Mouse (Mus musculus) adrenal gland, adult 18-20 months (tissue): Measurements from ENCODE around the gene Cdon. TPM values are rescaled to one million over a fixed set of nuclear protein-coding genes. Genes with fewer than 3 reads are reported as not detected.

Experiments used
- DNase-seq, 2 experiments: peaks; one replicate each; pipeline ENCODE4 v3.0.0; 2021 to 2022; ENCODE audit warnings: low spot score in 2 of 2
- total RNA-seq, 2 experiments: library from RNA; stranded (reverse); gene quantifications; 1 replicate in 1 of 2; 2 replicates in 1 of 2; pipeline ENCODE4 v1.2.3; 2021

Cdon gene
- total RNA-seq, 2 experiments from 2014 or later = 7.7 to 12.2 TPM

- DNase-seq = no peak
These were observed 114.9 kb downstream of the Cdon start for GRCm38 (mm10) chr9:35535876-35536275.

GRCm38 (mm10) chr9:35539001-35539750 lies 118.2 kb downstream of the Cdon start:
- DNase-seq = no peak

- DNase-seq = no peak
These were observed 120.1 kb downstream of the Cdon start for GRCm38 (mm10) chr9:35541024-35541423.

GRCm38 (mm10) chr9:35541488-35541887 lies 120.6 kb downstream of the Cdon start:
- peak; percentile 52 to 79 for DNase-seq

GRCm38 (mm10) chr9:35541941-35542340 lies 121.0 kb downstream of the Cdon start:
- DNase-seq = no peak

GRCm38 (mm10) chr9:35543099-35543860 lies 122.4 kb downstream of the Cdon start:
- no peak for DNase-seq

- no peak for DNase-seq
These were observed 123.7 kb downstream of the Cdon start for GRCm38 (mm10) chr9:35544666-35545065.

- no peak for DNase-seq
These were observed 124.8 kb downstream of the Cdon start for GRCm38 (mm10) chr9:35545704-35546103.

GRCm38 (mm10) chr9:35546745-35547144 lies 125.8 kb downstream of the Cdon start:
- no peak for DNase-seq

GRCm38 (mm10) chr9:35548455-35548854 lies 127.5 kb downstream of the Cdon start:
- DNase-seq = no peak

GRCm38 (mm10) chr9:35556494-35557102 lies 135.7 kb downstream of the Cdon start:
- DNase-seq = no peak

Other genes with a start within 250 kb of the Cdon start
- gene Dcps, start 245.1 kb upstream of the Cdon start, total RNA-seq = 10 to 100 TPM; 19.4 to 20.6 TPM
- 100 to 1,000 TPM; 143 to 160 TPM for gene Srpr, start 221.0 kb upstream of the Cdon start, total RNA-seq
- gene Tirap, start 220.8 kb upstream of the Cdon start, total RNA-seq = 1 to 10 TPM; 4.5 to 5.1 TPM
- 10 to 100 TPM; 51.2 to 70.5 TPM for gene Foxred1, start 210.1 kb upstream of the Cdon start, total RNA-seq
- gene Fam118b, start 153.3 kb upstream of the Cdon start, total RNA-seq = 10 to 100 TPM; 10.5 to 11.3 TPM
- gene Rpusd4, start 153.3 kb upstream of the Cdon start, total RNA-seq = 10 to 100 TPM; 17.8 to 19.1 TPM
- not detected for gene Gm1113, start 97.1 kb downstream of the Cdon start, total RNA-seq
- 1 to 10 TPM; 1.0 to 1.1 TPM for gene Ddx25, start 137.4 kb downstream of the Cdon start, total RNA-seq
- gene Pus3, start 137.5 kb downstream of the Cdon start, total RNA-seq = 10 to 100 TPM in 1 of 2 experiments, 1 to 10 TPM in 1; 9.5 to 13.0 TPM
- gene Pate2, start 149.2 kb downstream of the Cdon start, total RNA-seq = under 1 TPM; 0.30 to 0.38 TPM
- 1 to 10 TPM; 2.7 to 3.1 TPM for gene Hyls1, start 149.3 kb downstream of the Cdon start, total RNA-seq
- gene Pate4, start 190.8 kb downstream of the Cdon start, total RNA-seq = not detected
- gene Pate3, start 227.1 kb downstream of the Cdon start, total RNA-seq = not detected